Mouse (Mus musculus): ENCODE measurements around the gene Id3. TPM values are rescaled to one million over a fixed set of nuclear protein-coding genes. Genes with fewer than 3 reads are reported as not detected.

The Id3 gene
- polyA plus RNA-seq, 1 experiment from 2014 or later = 156 TPM

- Histone ChIP-seq H3K27ac (ENCODE audit: low read depth, low read length) (no peak within 1 kb of the TSS), H3K4me2 (ENCODE audit: low read depth, low read length) (peak within 1 kb of the TSS; percentile 100), H3K4me3 (ENCODE audit: low read depth, low read length) (peak within 1 kb of the TSS; percentile 54), H3K27me3 (ENCODE audit: control insufficient read depth, insufficient read depth, low read length) (no peaks in the 10 kb centered on the region), H3K36me3 (ENCODE audit: control insufficient read depth, insufficient read depth, low read length) (no peaks in the 10 kb centered on the region), H3K9ac (replicated peaks; ENCODE audit: low read depth, low read length) (peak within 1 kb of the TSS; percentile 62), H3K4me1 (ENCODE audit: control insufficient read depth, insufficient read depth, low read length) (peaks cover 4% of the 10 kb centered on the region; the same call in 1 of the 2 replicates), H3K9me3 (ENCODE audit: control insufficient read depth, low read length) (no peaks in the 10 kb centered on the region)
- WGBS = 0% methylated on average over 35 of the region's 35 CpGs
- ATAC-seq (ENCODE audit: low read depth) = peak; percentile 62; the same call in 1 of the 2 replicates
Measured at GRCm38 (mm10) chr4:136172011-136172541, 28.8 kb downstream of the Id3 start, which contains the start of gene E2f2. Gene E2f2 (plus strand): TSS chr4:136172394.

GRCm38 (mm10) chr4:136172542-136173209 lies 29.4 kb downstream of the Id3 start:
- no peaks in the 10 kb centered on the region for H3K27me3 ChIP-seq (ENCODE audit: control insufficient read depth, insufficient read depth, low read length)
- H3K36me3 ChIP-seq (ENCODE audit: control insufficient read depth, insufficient read depth, low read length) = no peaks in the 10 kb centered on the region
- WGBS = 0% methylated on average over 54 of the region's 67 CpGs
- peak overlapping the region; percentile 54 for H3K4me3 ChIP-seq (ENCODE audit: low read depth, low read length)
- peak; percentile 52 for ATAC-seq (ENCODE audit: low read depth)
- no peaks in the 10 kb centered on the region for H3K9me3 ChIP-seq (ENCODE audit: control insufficient read depth, low read length)
- H3K9ac ChIP-seq (replicated peaks; ENCODE audit: low read depth, low read length) = peak overlapping the region; percentile 41
- H3K4me2 ChIP-seq (ENCODE audit: low read depth, low read length) = peak overlapping the region; percentile 100
- peaks cover 6% of the 10 kb centered on the region; the same call in 1 of the 2 replicates for H3K4me1 ChIP-seq (ENCODE audit: control insufficient read depth, insufficient read depth, low read length)
- no peak overlapping the region for H3K27ac ChIP-seq (ENCODE audit: low read depth, low read length)

- Histone ChIP-seq H3K9me3 (ENCODE audit: control insufficient read depth, low read length) (no peaks in the 10 kb centered on the region), H3K27ac (ENCODE audit: low read depth, low read length) (no peak overlapping the region), H3K27me3 (ENCODE audit: control insufficient read depth, insufficient read depth, low read length) (no peaks in the 10 kb centered on the region), H3K4me1 (ENCODE audit: control insufficient read depth, insufficient read depth, low read length) (peaks cover 10% of the 10 kb centered on the region; the same call in 1 of the 2 replicates), H3K9ac (replicated peaks; ENCODE audit: low read depth, low read length) (peak overlapping the region; percentile 41; the same call in 1 of the 2 replicates), H3K4me3 (ENCODE audit: low read depth, low read length) (peak overlapping the region; percentile 54), H3K36me3 (ENCODE audit: control insufficient read depth, insufficient read depth, low read length) (no peaks in the 10 kb centered on the region), H3K4me2 (ENCODE audit: low read depth, low read length) (peak overlapping the region; percentile 100)
- ATAC-seq (ENCODE audit: low read depth) = no peak
- WGBS = 3% methylated on average over 14 of the region's 14 CpGs
Measured at GRCm38 (mm10) chr4:136173210-136173715, 30.0 kb downstream of the Id3 start.

GRCm38 (mm10) chr4:136174216-136175193 lies 31.2 kb downstream of the Id3 start:
- H3K4me3 ChIP-seq (ENCODE audit: low read depth, low read length) = no peak overlapping the region
- peaks cover 10% of the 10 kb centered on the region; the same call in 1 of the 2 replicates for H3K4me1 ChIP-seq (ENCODE audit: control insufficient read depth, insufficient read depth, low read length)
- H3K4me2 ChIP-seq (ENCODE audit: low read depth, low read length) = no peak overlapping the region

GRCm38 (mm10) chr4:136176022-136176552 lies 32.8 kb downstream of the Id3 start:
- Histone ChIP-seq H3K4me1 (ENCODE audit: control insufficient read depth, insufficient read depth, low read length) (peaks cover 17% of the 10 kb centered on the region; the same call in 1 of the 2 replicates), H3K4me2 (ENCODE audit: low read depth, low read length) (no peak overlapping the region), H3K4me3 (ENCODE audit: low read depth, low read length) (no peak overlapping the region), H3K27me3 (ENCODE audit: control insufficient read depth, insufficient read depth, low read length) (no peaks in the 10 kb centered on the region), H3K36me3 (ENCODE audit: control insufficient read depth, insufficient read depth, low read length) (no peaks in the 10 kb centered on the region), H3K9me3 (ENCODE audit: control insufficient read depth, low read length) (no peaks in the 10 kb centered on the region), H3K27ac (ENCODE audit: low read depth, low read length) (no peak overlapping the region), H3K9ac (replicated peaks; ENCODE audit: low read depth, low read length) (no peak overlapping the region)
- WGBS = 75% methylated on average over 10 of the region's 10 CpGs
- no peak for ATAC-seq (ENCODE audit: low read depth)

More at GRCm38 (mm10) chr4:136174216-136175193, 31.2 kb downstream of the Id3 start:
- Histone ChIP-seq H3K27ac (ENCODE audit: low read depth, low read length) (no peak overlapping the region), H3K27me3 (ENCODE audit: control insufficient read depth, insufficient read depth, low read length) (no peaks in the 10 kb centered on the region), H3K36me3 (ENCODE audit: control insufficient read depth, insufficient read depth, low read length) (no peaks in the 10 kb centered on the region), H3K9me3 (ENCODE audit: control insufficient read depth, low read length) (no peaks in the 10 kb centered on the region), H3K9ac (replicated peaks; ENCODE audit: low read depth, low read length) (no peak overlapping the region)
- 63% methylated on average over 13 of the region's 13 CpGs for WGBS
- ATAC-seq (ENCODE audit: low read depth) = no peak

- 49% methylated on average over 8 of the region's 8 CpGs for WGBS
- peaks cover 17% of the 10 kb centered on the region; the same call in 1 of the 2 replicates for H3K4me1 ChIP-seq (ENCODE audit: control insufficient read depth, insufficient read depth, low read length)
- H3K4me2 ChIP-seq (ENCODE audit: low read depth, low read length) = no peak overlapping the region
- ATAC-seq (ENCODE audit: low read depth) = no peak
- no peak overlapping the region for H3K27ac ChIP-seq (ENCODE audit: low read depth, low read length)
- H3K9me3 ChIP-seq (ENCODE audit: control insufficient read depth, low read length) = no peaks in the 10 kb centered on the region
- no peaks in the 10 kb centered on the region for H3K36me3 ChIP-seq (ENCODE audit: control insufficient read depth, insufficient read depth, low read length)
- no peaks in the 10 kb centered on the region for H3K27me3 ChIP-seq (ENCODE audit: control insufficient read depth, insufficient read depth, low read length)
- H3K9ac ChIP-seq (replicated peaks; ENCODE audit: low read depth, low read length) = no peak overlapping the region
- H3K4me3 ChIP-seq (ENCODE audit: low read depth, low read length) = no peak overlapping the region
Measured at GRCm38 (mm10) chr4:136177244-136177611, 33.9 kb downstream of the Id3 start.

GRCm38 (mm10) chr4:136177612-136178474 lies 34.5 kb downstream of the Id3 start:
- no peak for ATAC-seq (ENCODE audit: low read depth)
- Histone ChIP-seq H3K4me1 (ENCODE audit: control insufficient read depth, insufficient read depth, low read length) (peaks cover 13% of the 10 kb centered on the region; the same call in 1 of the 2 replicates), H3K9me3 (ENCODE audit: control insufficient read depth, low read length) (no peaks in the 10 kb centered on the region), H3K4me3 (ENCODE audit: low read depth, low read length) (no peak overlapping the region), H3K4me2 (ENCODE audit: low read depth, low read length) (no peak overlapping the region), H3K27ac (ENCODE audit: low read depth, low read length) (no peak overlapping the region), H3K9ac (replicated peaks; ENCODE audit: low read depth, low read length) (no peak overlapping the region), H3K36me3 (ENCODE audit: control insufficient read depth, insufficient read depth, low read length) (no peaks in the 10 kb centered on the region), H3K27me3 (ENCODE audit: control insufficient read depth, insufficient read depth, low read length) (no peaks in the 10 kb centered on the region)
- 36% methylated on average over 11 of the region's 11 CpGs for WGBS

GRCm38 (mm10) chr4:136178475-136178921 lies 35.2 kb downstream of the Id3 start:
- H3K4me3 ChIP-seq (ENCODE audit: low read depth, low read length) = no peak overlapping the region
- 88% methylated on average over 12 of the region's 12 CpGs for WGBS
- H3K4me2 ChIP-seq (ENCODE audit: low read depth, low read length) = no peak overlapping the region
- no peaks in the 10 kb centered on the region for H3K27me3 ChIP-seq (ENCODE audit: control insufficient read depth, insufficient read depth, low read length)
- no peaks in the 10 kb centered on the region for H3K36me3 ChIP-seq (ENCODE audit: control insufficient read depth, insufficient read depth, low read length)
- no peak overlapping the region for H3K9ac ChIP-seq (replicated peaks; ENCODE audit: low read depth, low read length)
- ATAC-seq (ENCODE audit: low read depth) = no peak
- no peaks in the 10 kb centered on the region for H3K9me3 ChIP-seq (ENCODE audit: control insufficient read depth, low read length)
- H3K4me1 ChIP-seq (ENCODE audit: control insufficient read depth, insufficient read depth, low read length) = 0 out of 2 replicates have a peak, but pooled peaks cover 13% of the 10 kb centered on the region
- H3K27ac ChIP-seq (ENCODE audit: low read depth, low read length) = no peak overlapping the region
